ENCODE assay signal across 16 mouse cellular contexts in the genomic region with DNA sequence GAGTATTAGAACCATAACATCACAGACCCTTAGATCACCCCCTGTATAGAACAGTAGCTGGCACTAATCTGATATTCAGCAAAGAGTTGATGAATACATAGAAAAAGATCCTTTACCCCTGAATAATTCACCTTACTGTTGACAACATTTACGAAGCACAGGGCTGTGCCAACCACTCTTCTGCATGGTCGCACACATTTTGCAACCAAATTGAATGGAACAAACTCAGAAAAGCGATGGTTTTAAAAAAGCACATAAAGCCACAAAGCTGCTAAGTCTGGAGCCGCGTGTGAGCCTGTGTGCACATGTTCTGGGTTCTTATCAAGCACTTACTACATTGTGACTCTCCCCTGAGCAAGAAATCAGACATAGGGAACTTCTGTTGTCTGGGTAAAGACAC.
DNase-seq lines count a peak whose midpoint lies in the region; ATAC-seq and TF ChIP-seq lines count a peak whose summit lies in the region.
"Had no signal": no experiment of that assay in that cellular context is flagged by ENCODE, and none has a peak within 500 bp of the region (broad histone marks: within the 10 kb centered on the region; RNA-seq: fewer than 3 reads in every experiment).

No protein-coding gene starts in this region.

- H3K79me2 ChIP-seq in CH12.LX (replicated peaks; ENCODE audit: control insufficient read depth, extremely low read depth, insufficient read depth, poor library complexity, severe bottlenecking) = no peaks in the 10 kb centered on the region

- no peak for TF ChIP-seq RAD21 in CH12.LX (IDR thresholded peaks at IDR 0.05; ENCODE audit: low read depth, low read length)

- H3K4me2 ChIP-seq in hindbrain, embryonic 14.5 days (replicated peaks) = no peak overlapping the region
- no peak overlapping the region for H3K4me2 ChIP-seq in hindbrain, embryonic 11.5 days (replicated peaks; ENCODE audit: low read depth, low read length)
- no peak overlapping the region for H3K4me2 ChIP-seq in CH12.LX (ENCODE audit: insufficient read depth, low read depth, poor library complexity, severe bottlenecking)
- no peak overlapping the region for H3K4me2 ChIP-seq in forebrain, embryonic 16.5 days (ENCODE audit: low read length)
- H3K4me2 ChIP-seq: neural tube, embryonic 15.5 days had no signal

- ATAC-seq in hindbrain, embryonic 14.5 days (ENCODE audit: low FRiP score) = peak; percentile 55; the same call in 1 of the 2 replicates
- no peak for ATAC-seq in hindbrain, embryonic 11.5 days (ENCODE audit: low FRiP score)
- peak; percentile 72 for ATAC-seq in forebrain, embryonic 16.5 days

- no peak for TF ChIP-seq EP300 in CH12.LX (IDR thresholded peaks at IDR 0.05; ENCODE audit: low read length)

- no peaks in the 10 kb centered on the region for H3K36me3 ChIP-seq in hindbrain, embryonic 14.5 days (replicated peaks; ENCODE audit: control insufficient read depth, insufficient read depth)
- H3K36me3 ChIP-seq in hindbrain, embryonic 11.5 days (ENCODE audit: control insufficient read depth, insufficient read depth, low read length) = no peaks in the 10 kb centered on the region
- no peaks in the 10 kb centered on the region for H3K36me3 ChIP-seq in CH12.LX (replicated peaks in 1 of 2; ENCODE audit: control insufficient read depth in 1 of 2, insufficient read depth in 1 of 2, low read length in 1 of 2)
- H3K36me3 ChIP-seq in forebrain, embryonic 16.5 days (ENCODE audit: control insufficient read depth, insufficient read depth) = no peaks in the 10 kb centered on the region
- H3K36me3 ChIP-seq: embryonic facial prominence, embryonic 10.5 days; midbrain, embryonic 10.5 days; neural tube, embryonic 15.5 days had no signal

- no peaks in the 10 kb centered on the region for H3K9me3 ChIP-seq in hindbrain, embryonic 14.5 days (ENCODE audit: control insufficient read depth, low read length)
- H3K9me3 ChIP-seq in hindbrain, embryonic 11.5 days (ENCODE audit: control insufficient read depth, low read length) = no peaks in the 10 kb centered on the region
- H3K9me3 ChIP-seq in CH12.LX (replicated peaks; ENCODE audit: low read length) = no peaks in the 10 kb centered on the region
- H3K9me3 ChIP-seq in forebrain, embryonic 16.5 days (ENCODE audit: control insufficient read depth, low read length) = no peaks in the 10 kb centered on the region
- H3K9me3 ChIP-seq: embryonic facial prominence, embryonic 10.5 days; midbrain, embryonic 10.5 days; neural tube, embryonic 15.5 days had no signal

- no peaks in the 10 kb centered on the region for H3K27me3 ChIP-seq in hindbrain, embryonic 14.5 days (ENCODE audit: control insufficient read depth, insufficient read depth, low read length)
- H3K27me3 ChIP-seq in hindbrain, embryonic 11.5 days (ENCODE audit: control insufficient read depth, insufficient read depth, low read length) = no peaks in the 10 kb centered on the region
- H3K27me3 ChIP-seq in CH12.LX (replicated peaks) = no peaks in the 10 kb centered on the region
- H3K27me3 ChIP-seq in forebrain, embryonic 16.5 days (replicated peaks; ENCODE audit: control insufficient read depth, insufficient read depth, low read length) = no peaks in the 10 kb centered on the region
- H3K27me3 ChIP-seq: neural tube, embryonic 15.5 days had no signal

- H3K4me1 ChIP-seq in hindbrain, embryonic 14.5 days (replicated peaks; ENCODE audit: control insufficient read depth, insufficient read depth, low read length) = no peaks in the 10 kb centered on the region
- H3K4me1 ChIP-seq in hindbrain, embryonic 11.5 days (replicated peaks; ENCODE audit: control insufficient read depth, insufficient read depth, low read length) = no peaks in the 10 kb centered on the region
- H3K4me1 ChIP-seq in CH12.LX (ENCODE audit: control insufficient read depth in 1 of 2, insufficient read depth in 2 of 2) = peaks cover 0 to 15% of the 10 kb centered on the region in 2 experiments; a peak in 2 of 4 replicates
- H3K4me1 ChIP-seq in forebrain, embryonic 16.5 days (replicated peaks; ENCODE audit: control insufficient read depth, insufficient read depth, low read length) = peaks cover 6% of the 10 kb centered on the region

- no peak overlapping the region for H3K4me3 ChIP-seq in hindbrain, embryonic 14.5 days (replicated peaks; ENCODE audit: low read length)
- no peak overlapping the region for H3K4me3 ChIP-seq in hindbrain, embryonic 11.5 days (ENCODE audit: low read depth, low read length)
- no peak overlapping the region for H3K4me3 ChIP-seq in CH12.LX (replicated peaks in 1 of 3; ENCODE audit: low read depth in 2 of 3, low read length in 2 of 3, poor library complexity in 1 of 3)
- no peak overlapping the region for H3K4me3 ChIP-seq in forebrain, embryonic 16.5 days (replicated peaks; ENCODE audit: low read length)
- H3K4me3 ChIP-seq: embryonic facial prominence, embryonic 10.5 days; midbrain, embryonic 10.5 days; neural tube, embryonic 15.5 days had no signal

- dilution Hi-C loops in CH12.LX (cut with MboI; ENCODE audit: extremely low pct_ligation_motif_present, extremely low pct_unique_long_range_greater_than_20kb, low sequenced_read_pairs) = no loop called here

- H3K27ac ChIP-seq in hindbrain, embryonic 14.5 days = peak overlapping the region; percentile 60; the same call in 1 of the 2 replicates
- no peak overlapping the region for H3K27ac ChIP-seq in hindbrain, embryonic 11.5 days (ENCODE audit: low read depth, low read length)
- no peak overlapping the region for H3K27ac ChIP-seq in CH12.LX (ENCODE audit: insufficient read depth, low read depth)
- H3K27ac ChIP-seq in forebrain, embryonic 16.5 days (ENCODE audit: low read length) = peak overlapping the region; percentile 67
- H3K27ac ChIP-seq: neural tube, embryonic 15.5 days had no signal

- no peak for TF ChIP-seq CTCF in CH12.LX (conservative IDR thresholded peaks at IDR 0.05 in 1 of 2, IDR thresholded peaks at IDR 0.05 in 1 of 2; ENCODE audit: low read depth in 2 of 2, low read length in 2 of 2)
- TF ChIP-seq CTCF in brain, embryonic 14.5 days (IDR thresholded peaks at IDR 0.05; ENCODE audit: borderline replicate concordance, extremely low read depth, insufficient read depth, insufficient read length) = no peak

- DNase-seq in hindbrain, embryonic 14.5 days (ENCODE audit: low spot score) = no peak
- no peak for DNase-seq in hindbrain, embryonic 11.5 days (ENCODE audit: low spot score)
- peak; percentile 3 for DNase-seq in CH12.LX (ENCODE audit: extremely low read depth)
- DNase-seq in brain, embryonic 14.5 days (ENCODE audit: low read depth) = peak; percentile 89
- DNase-seq in kidney, adult 11 months = no peak
- DNase-seq in lung, postnatal 36 days = no peak
- DNase-seq: kidney, adult 8-10 months; kidney, postnatal 36 days; layer of hippocampus, adult 9-11 months; liver; lung, adult 2 months; thymus, adult 2 months had no signal

- WGBS in hindbrain, embryonic 14.5 days = 53% methylated on average over 5 of the region's 5 CpGs
- 77% methylated on average over 5 of the region's 5 CpGs for WGBS in hindbrain, embryonic 11.5 days
- WGBS in forebrain, embryonic 16.5 days = 23% methylated on average over 5 of the region's 5 CpGs

- in situ Hi-C loops in CH12.LX (cut with MboI; ENCODE audit: low pct_ligation_motif_present, low pct_unique_long_range_greater_than_20kb, low sequenced_read_pairs) = no loop called here

- H3K9ac ChIP-seq in hindbrain, embryonic 14.5 days = no peak overlapping the region
- H3K9ac ChIP-seq in hindbrain, embryonic 11.5 days (ENCODE audit: low read depth, low read length) = no peak overlapping the region
- H3K9ac ChIP-seq in CH12.LX (ENCODE audit: insufficient read depth, low read depth) = no peak overlapping the region
- no peak overlapping the region for H3K9ac ChIP-seq in forebrain, embryonic 16.5 days (replicated peaks; ENCODE audit: low read depth, low read length)
- H3K9ac ChIP-seq: neural tube, embryonic 15.5 days had no signal

- no peak for TF ChIP-seq POLR2A in CH12.LX (IDR thresholded peaks at IDR 0.05; ENCODE audit: low read depth, low read length)
- TF ChIP-seq POLR2A in brain, embryonic 14.5 days (IDR thresholded peaks at IDR 0.05; ENCODE audit: borderline replicate concordance, extremely low read depth, insufficient read depth, insufficient read length, poor library complexity, severe bottlenecking) = no peak

TF ChIP-seq in CH12.LX, 34 proteins besides CTCF, POLR2A, EP300 and RAD21:
- no peak for TF ChIP-seq CHD2 (IDR thresholded peaks at IDR 0.05; ENCODE audit: low read length)
- no peak for TF ChIP-seq NRF1 (IDR thresholded peaks at IDR 0.05; ENCODE audit: low read depth, low read length)
- no peak for TF ChIP-seq TBP (conservative IDR thresholded peaks at IDR 0.05; ENCODE audit: low read depth, low read length)
- TF ChIP-seq MYC (IDR thresholded peaks at IDR 0.05; ENCODE audit: low read depth, low read length) = no peak
- TF ChIP-seq NELFE (IDR thresholded peaks at IDR 0.05; ENCODE audit: low read depth, low read length) = no peak
- TF ChIP-seq SIN3A (IDR thresholded peaks at IDR 0.05; ENCODE audit: low read length) = no peak
- TF ChIP-seq USF1 (IDR thresholded peaks at IDR 0.05; ENCODE audit: low read depth, low read length) = no peak
- no peak for TF ChIP-seq PAX5 (IDR thresholded peaks at IDR 0.05; ENCODE audit: low read length)
- no peak for TF ChIP-seq ZC3H11A (IDR thresholded peaks at IDR 0.05; ENCODE audit: low read depth, low read length)
- no peak for TF ChIP-seq POLR2AphosphoS2 (IDR thresholded peaks at IDR 0.05; ENCODE audit: low read depth, low read length)
- no peak for TF ChIP-seq RCOR1 (conservative IDR thresholded peaks at IDR 0.05; ENCODE audit: low read depth, low read length)
- TF ChIP-seq TCF12 (IDR thresholded peaks at IDR 0.05; ENCODE audit: low read depth, low read length) = no peak
- no peak for TF ChIP-seq E2F4 (IDR thresholded peaks at IDR 0.05; ENCODE audit: insufficient replicate concordance, low read depth, low read length)
- TF ChIP-seq IRF4 (IDR thresholded peaks at IDR 0.05; ENCODE audit: low read depth, low read length) = no peak
- TF ChIP-seq ETS1 (conservative IDR thresholded peaks at IDR 0.05; ENCODE audit: low read depth, low read length) = no peak

Comparison
In these comparisons a context has a peak if more than half of its experiments do, and no peak if none do; other contexts are left out.
1. H3K27ac ChIP-seq: peak in hindbrain, embryonic 14.5 days (single experiment) and forebrain, embryonic 16.5 days (single experiment); none in hindbrain, embryonic 11.5 days (single experiment) and CH12.LX (single experiment).
2. DNase-seq: peak in CH12.LX (single experiment) and brain, embryonic 14.5 days (single experiment); none in hindbrain, embryonic 14.5 days (single experiment), hindbrain, embryonic 11.5 days (single experiment), kidney, adult 11 months (single experiment) and lung, postnatal 36 days (single experiment).